In the genomic region with DNA sequence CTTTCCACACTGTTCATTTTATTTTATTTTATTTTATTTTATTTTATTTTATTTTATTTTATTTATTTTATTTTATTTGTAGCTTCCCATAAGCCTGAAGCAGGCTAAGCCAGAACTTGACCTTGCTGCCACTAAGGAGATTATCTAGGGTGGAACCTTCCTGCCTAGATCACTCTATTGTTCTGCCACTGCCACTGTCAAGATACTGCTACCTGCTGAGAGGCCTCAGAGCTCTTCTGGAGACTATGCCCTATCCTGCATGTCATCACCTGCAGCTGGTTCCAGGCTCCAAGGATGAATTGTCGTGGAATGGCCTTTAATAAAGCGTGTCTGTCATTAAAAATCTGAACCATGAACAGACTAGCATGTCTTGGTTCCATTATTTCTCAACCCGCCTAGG, we compare ENCODE assay signal across 14 mouse cellular contexts. TPM values are rescaled to one million over a fixed set of nuclear protein-coding genes. Genes with fewer than 3 reads are reported as not detected.
"Had no signal": no experiment of that assay in that cellular context is flagged by ENCODE, and none has a peak within 500 bp of the region (broad histone marks: within the 10 kb centered on the region; RNA-seq: fewer than 3 reads in every experiment).

No protein-coding gene starts in this region.

RNA-seq across cellular contexts. Expression of a gene that starts 5.2 kb away (rescaled TPM):
- total RNA-seq: common myeloid progenitor, adult 5-6 weeks; forebrain, postnatal 0 days; gastrocnemius, adult 18-20 months; gastrocnemius, adult 2 months; gastrocnemius, adult 8-10 months; gastrocnemius, postnatal 10 days; gastrocnemius, postnatal 14 days; gastrocnemius, postnatal 25 days; gastrocnemius, postnatal 36 days; gastrocnemius, postnatal 4 days; granulocyte monocyte progenitor cell, adult 5-6 weeks; heart, adult 18-20 months; heart, adult 2 months; heart, adult 8-10 months had no signal

RNA-seq across cellular contexts. Expression of a gene that starts 51.0 kb away (rescaled TPM):
- total RNA-seq: common myeloid progenitor, adult 5-6 weeks; forebrain, postnatal 0 days; gastrocnemius, adult 18-20 months; gastrocnemius, adult 2 months; gastrocnemius, adult 8-10 months; gastrocnemius, postnatal 10 days; gastrocnemius, postnatal 14 days; gastrocnemius, postnatal 25 days; gastrocnemius, postnatal 36 days; gastrocnemius, postnatal 4 days; granulocyte monocyte progenitor cell, adult 5-6 weeks; heart, adult 18-20 months; heart, adult 2 months; heart, adult 8-10 months had no signal

RNA-seq across cellular contexts. Expression of a gene that starts 58.6 kb away (rescaled TPM):
- total RNA-seq: common myeloid progenitor, adult 5-6 weeks; forebrain, postnatal 0 days; gastrocnemius, adult 18-20 months; gastrocnemius, adult 2 months; gastrocnemius, adult 8-10 months; gastrocnemius, postnatal 10 days; gastrocnemius, postnatal 14 days; gastrocnemius, postnatal 25 days; gastrocnemius, postnatal 36 days; gastrocnemius, postnatal 4 days; granulocyte monocyte progenitor cell, adult 5-6 weeks; heart, adult 18-20 months; heart, adult 2 months; heart, adult 8-10 months had no signal
